Mouse (Mus musculus) forebrain, embryonic 11.5 days (tissue): ENCODE measurements around the gene Smyd4. TPM values are rescaled to one million over a fixed set of nuclear protein-coding genes. Genes with fewer than 3 reads are reported as not detected.
"Not testable (repeated sequence)": the region's sequence is repeated elsewhere in the genome, so short reads cannot be mapped to it uniquely, and the experiment has no call there.

Experiments
- ATAC-seq: fragments of 200-750 bp; cut with Nextera tagmentation; replicated peaks from 2 replicates; pipeline ENCODE4 v1.8.0; 2017; ENCODE audit warnings: moderate TSS enrichment; ENCODE audit not compliant: low FRiP score
- DNase-seq: peaks from one replicate; pipeline ENCODE4 v3.0.0-alpha.2; 2017; ENCODE audit warnings: low spot score
- H3K27ac ChIP-seq: fragments of 300-500 bp; sonication (generic); 2 replicates; pipeline ENCODE4 v1.5.1; 2014; ENCODE audit warnings: low read depth, low read length
- H3K27me3 ChIP-seq: fragments of 300-500 bp; sonication (generic); 2 replicates; pipeline ENCODE4 v1.6.1; 2014; ENCODE audit warnings: mild to moderate bottlenecking, low read length, mixed read lengths; ENCODE audit not compliant: control insufficient read depth, insufficient read depth
- H3K36me3 ChIP-seq: fragments of 300-500 bp; sonication (generic); 2 replicates; pipeline ENCODE4 v1.6.1; 2014; ENCODE audit warnings: mild to moderate bottlenecking, low read length, moderate library complexity, mixed read lengths; ENCODE audit not compliant: control insufficient read depth, insufficient read depth
- H3K4me1 ChIP-seq: fragments of 300-500 bp; sonication (generic); replicated peaks from 2 replicates; pipeline ENCODE4 v1.6.1; 2014; ENCODE audit warnings: low read length, mixed read lengths; ENCODE audit not compliant: control insufficient read depth, insufficient read depth
- H3K4me2 ChIP-seq: fragments of 300-500 bp; sonication (generic); 2 replicates; pipeline ENCODE4 v1.6.1; 2014; ENCODE audit warnings: low read depth, mild to moderate bottlenecking, low read length, moderate library complexity, mixed read lengths; ENCODE audit not compliant: severe bottlenecking
- H3K4me3 ChIP-seq: fragments of 300-500 bp; sonication (generic); 2 replicates; pipeline ENCODE4 v1.5.1; 2014; ENCODE audit warnings: low read depth, low read length
- H3K9ac ChIP-seq: fragments of 300-500 bp; sonication (generic); 2 replicates; pipeline ENCODE4 v1.6.1; 2014; ENCODE audit warnings: low read length
- H3K9me3 ChIP-seq: fragments of 300-500 bp; sonication (generic); 2 replicates; pipeline ENCODE4 v1.6.1; 2016; ENCODE audit warnings: low read length, mixed read lengths; ENCODE audit not compliant: control insufficient read depth
- whole genome bisulfite sequencing: fragments of 180-500 bp; shearing (Covaris S2); extraction: QIAGEN DNeasy Blood & Tissue Kit; methylation state at CpG from one replicate; pipeline ENCODE4 v1.1.7; 2014; 5-methylcytosine and 5-hydroxymethylcytosine counted together
- polyA plus RNA-seq: library from polyadenylated mRNA; unstranded; fragments of >200 nt; fragmentation: Nextera tagmentation; extraction: Ambion mirVana; gene quantifications from 2 replicates; pipeline ENCODE4 v1.2.1, GENCODE M21; 2014

The Smyd4 gene
- polyA plus RNA-seq, 1 experiment from 2014 or later, result 20.0 TPM

DNA sequence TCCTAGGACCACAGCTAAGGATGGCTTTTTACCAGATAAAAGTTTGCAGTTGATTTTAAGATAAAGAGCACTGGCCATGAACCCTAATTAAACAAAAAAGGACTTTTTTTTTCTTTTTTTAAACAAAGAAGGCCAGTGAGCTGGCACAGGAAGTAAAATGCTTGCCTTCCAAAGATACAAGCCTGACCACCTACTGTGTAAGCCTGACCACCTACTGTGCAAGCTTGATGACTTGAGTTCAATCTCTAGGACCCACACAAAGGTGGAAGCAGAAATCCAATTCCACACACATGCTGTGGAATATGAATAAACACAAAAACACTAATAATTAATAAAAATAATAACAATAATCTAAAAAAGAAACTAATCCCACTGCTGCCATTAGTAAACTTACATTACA, 3.0 kb downstream of the Smyd4 start:
- Histone ChIP-seq H3K9ac (no peak overlapping the region), H3K4me2 (no peak overlapping the region), H3K27me3 (no peaks in the 10 kb centered on the region), H3K9me3 (no peaks in the 10 kb centered on the region), H3K27ac (no peak overlapping the region), H3K4me3 (no peak overlapping the region), H3K4me1 (peaks cover 3% of the 10 kb centered on the region), H3K36me3 (no peaks in the 10 kb centered on the region)
- ATAC-seq, result no peak
- no peak for DNase-seq

DNA sequence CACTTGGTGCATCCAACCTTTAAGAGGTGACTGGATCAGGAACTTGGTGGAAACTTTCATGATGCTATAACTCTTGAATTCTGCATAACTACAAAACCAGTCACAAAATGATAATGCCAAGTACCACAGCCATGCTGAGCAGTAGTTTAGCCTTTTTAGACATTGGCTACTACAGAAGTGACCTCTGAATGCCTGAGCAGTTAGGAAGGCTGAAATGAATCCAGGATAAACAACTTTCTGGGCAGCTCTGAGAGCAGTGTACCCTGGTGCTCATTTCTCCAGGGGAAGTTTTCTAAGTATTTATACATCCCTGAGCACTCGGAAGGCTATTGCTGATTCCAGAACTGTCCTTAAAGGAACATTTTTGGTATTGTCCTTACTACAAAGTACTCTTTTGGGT, 7.2 kb downstream of the Smyd4 start:
- Histone ChIP-seq H3K9ac (no peak overlapping the region), H3K27me3 (no peaks in the 10 kb centered on the region), H3K4me3 (no peak overlapping the region), H3K4me1 (no peaks in the 10 kb centered on the region), H3K36me3 (no peaks in the 10 kb centered on the region), H3K4me2 (no peak overlapping the region), H3K27ac (no peak overlapping the region), H3K9me3 (no peaks in the 10 kb centered on the region)
- ATAC-seq (no peak), DNase-seq (no peak)
- 97% methylated on average over 1 of the region's 1 CpGs for WGBS

DNA sequence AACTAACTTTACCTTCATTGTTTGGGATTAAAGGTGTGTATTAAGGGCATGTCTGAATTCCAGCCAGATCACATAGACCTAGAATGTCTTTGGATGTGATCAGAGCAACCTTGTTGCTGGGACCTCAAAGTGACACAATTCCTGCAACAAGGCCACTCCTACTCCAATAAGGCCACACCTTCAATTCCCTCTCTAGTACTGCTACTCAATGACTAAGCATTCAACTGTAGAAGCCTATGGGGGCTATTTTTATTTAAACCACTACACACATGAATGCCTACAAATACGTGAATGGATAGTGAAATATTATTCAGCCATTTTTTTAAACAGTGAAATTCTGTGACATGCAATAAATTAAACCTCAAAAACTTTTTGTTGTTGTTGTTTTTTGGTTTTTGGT, 28.9 kb downstream of the Smyd4 start:
- H3K27me3 ChIP-seq, result no peaks in the 10 kb centered on the region
- H3K9me3 ChIP-seq, result no peaks in the 10 kb centered on the region
- DNase-seq (no peak), ATAC-seq (no peak)
- no peak overlapping the region for H3K27ac ChIP-seq
- no peaks in the 10 kb centered on the region for H3K4me1 ChIP-seq
- 94% methylated on average over 1 of the region's 1 CpGs for WGBS
- H3K9ac ChIP-seq, result no peak overlapping the region
- no peak overlapping the region for H3K4me2 ChIP-seq
- no peak overlapping the region for H3K4me3 ChIP-seq
- H3K36me3 ChIP-seq, result no peaks in the 10 kb centered on the region

DNA sequence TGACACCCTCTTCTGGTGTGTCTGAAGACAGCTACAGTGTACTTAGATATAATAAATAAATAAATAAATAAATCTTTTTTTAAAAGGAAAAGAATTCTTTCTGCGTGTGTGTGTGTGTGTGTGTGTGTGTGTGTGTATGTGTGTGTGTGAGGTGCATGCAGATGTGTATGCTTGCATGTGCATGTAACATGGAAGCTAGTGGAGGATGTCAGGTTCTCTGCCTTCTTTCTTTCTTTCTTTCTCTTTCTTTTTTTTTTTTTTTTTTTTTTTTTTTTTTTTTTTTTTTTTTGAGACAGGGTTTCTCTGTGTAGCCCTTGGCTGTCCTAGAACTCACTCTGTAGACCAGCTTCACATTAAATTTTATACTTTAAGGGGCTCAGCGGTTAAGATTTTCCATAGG, 30.6 kb downstream of the Smyd4 start:
- not testable (repeated sequence) for H3K9me3 ChIP-seq, H3K4me2 ChIP-seq, H3K36me3 ChIP-seq, H3K27me3 ChIP-seq, H3K4me3 ChIP-seq, H3K9ac ChIP-seq, DNase-seq, ATAC-seq, H3K27ac ChIP-seq, H3K4me1 ChIP-seq
- 97% methylated on average over 2 of the region's 2 CpGs for WGBS

DNA sequence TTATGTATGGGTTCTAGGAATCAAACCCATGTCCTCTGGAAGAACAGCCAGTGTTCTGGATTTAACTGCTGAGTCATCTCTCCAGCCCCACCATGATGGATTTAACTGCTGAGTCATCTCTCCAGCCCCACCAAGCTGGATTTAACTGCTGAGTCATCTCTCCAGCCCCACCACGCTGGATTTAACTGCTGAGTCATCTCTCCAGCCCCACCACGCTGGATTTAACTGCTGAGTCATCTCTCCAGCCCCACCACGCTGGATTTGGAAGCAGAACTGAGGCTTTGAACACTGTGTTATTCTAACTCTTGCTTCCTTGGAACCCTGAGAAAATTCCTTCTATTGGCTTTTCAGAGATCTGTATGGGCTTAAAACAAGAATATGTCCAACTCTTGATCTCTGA, 35.3 kb downstream of the Smyd4 start:
- not testable (repeated sequence) for H3K27me3 ChIP-seq, DNase-seq, H3K36me3 ChIP-seq, H3K4me2 ChIP-seq, H3K27ac ChIP-seq, H3K4me3 ChIP-seq, H3K9me3 ChIP-seq, ATAC-seq, H3K9ac ChIP-seq, H3K4me1 ChIP-seq
- WGBS, result 56% methylated on average over 3 of the region's 3 CpGs

DNA sequence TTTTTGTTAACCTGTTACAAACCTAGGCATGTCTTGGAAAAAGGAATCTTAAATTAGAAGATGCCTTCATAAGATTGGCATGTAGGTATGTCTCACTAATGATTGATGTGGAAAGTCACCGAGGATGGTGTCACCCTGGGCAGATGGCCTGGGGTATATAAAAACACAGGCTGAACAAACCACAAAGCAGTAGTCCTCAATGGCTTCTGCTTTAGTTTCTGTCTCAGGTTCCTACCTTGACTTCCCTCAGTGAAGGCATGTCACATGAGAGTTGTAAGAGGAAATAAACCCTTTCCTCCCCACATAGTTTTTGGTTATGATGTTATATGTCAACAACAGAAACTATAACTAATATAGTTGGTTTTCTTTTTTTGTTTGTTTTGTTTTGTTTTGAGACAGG, 47.4 kb downstream of the Smyd4 start:
- H3K27me3 ChIP-seq, result no peaks in the 10 kb centered on the region
- H3K9me3 ChIP-seq, result no peaks in the 10 kb centered on the region
- no peak for DNase-seq
- 90% methylated on average over 1 of the region's 1 CpGs for WGBS
- no peaks in the 10 kb centered on the region for H3K4me1 ChIP-seq
- ATAC-seq, result no peak
- H3K9ac ChIP-seq, result no peak overlapping the region
- H3K4me3 ChIP-seq, result no peak overlapping the region
- no peaks in the 10 kb centered on the region for H3K36me3 ChIP-seq
- no peak overlapping the region for H3K4me2 ChIP-seq
- no peak overlapping the region for H3K27ac ChIP-seq

DNA sequence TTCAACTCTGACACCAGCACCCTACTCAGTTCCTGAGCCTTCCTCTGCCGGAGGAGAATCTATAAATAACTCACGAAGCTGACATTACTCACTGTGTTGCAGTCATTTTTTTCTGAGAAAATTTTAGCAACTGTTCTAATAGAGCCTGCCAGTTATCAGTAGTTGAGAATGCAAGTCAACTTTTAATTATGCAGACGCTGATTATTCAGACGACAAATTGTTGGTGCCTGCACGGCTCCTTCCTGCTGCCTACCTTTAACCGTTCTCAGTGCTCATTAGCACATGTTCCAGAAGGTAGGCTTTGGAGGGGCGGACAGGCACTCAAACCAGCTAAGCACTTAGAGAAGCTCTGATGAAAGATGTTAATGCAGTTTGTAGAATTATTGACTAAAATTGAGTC, 49.2 kb downstream of the Smyd4 start:
- H3K4me1 ChIP-seq, result no peaks in the 10 kb centered on the region
- H3K36me3 ChIP-seq, result no peaks in the 10 kb centered on the region
- H3K9me3 ChIP-seq, result no peaks in the 10 kb centered on the region
- no peak overlapping the region for H3K4me3 ChIP-seq
- H3K27me3 ChIP-seq, result no peaks in the 10 kb centered on the region
- DNase-seq (no peak), ATAC-seq (no peak)
- no peak overlapping the region for H3K27ac ChIP-seq
- no peak overlapping the region for H3K9ac ChIP-seq
- WGBS, result 81% methylated on average over 7 of the region's 7 CpGs
- H3K4me2 ChIP-seq, result no peak overlapping the region

DNA sequence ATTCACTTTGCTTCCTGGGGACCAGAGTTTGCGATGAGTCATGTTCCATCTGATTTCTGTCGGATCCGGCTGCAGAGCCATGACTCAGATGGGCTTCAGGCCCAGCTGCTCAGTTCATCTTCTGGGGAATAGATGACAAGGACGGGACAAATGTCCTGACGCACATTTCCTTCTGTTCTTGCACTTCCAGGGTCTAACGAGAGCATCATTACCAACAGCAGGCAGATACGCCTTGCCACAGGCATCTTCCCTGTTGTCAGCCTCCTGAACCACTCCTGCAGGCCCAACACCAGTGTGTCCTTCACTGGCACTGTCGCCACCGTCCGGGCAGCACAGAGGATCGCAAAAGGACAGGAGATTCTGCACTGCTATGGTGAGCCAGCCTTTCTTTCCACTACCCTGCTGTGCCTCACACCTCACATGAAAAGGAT, 51.2 kb downstream of the Smyd4 start:
- Histone ChIP-seq H3K4me2 (no peak overlapping the region), H3K9me3 (no peaks in the 10 kb centered on the region), H3K27me3 (no peaks in the 10 kb centered on the region), H3K4me3 (no peak overlapping the region), H3K9ac (no peak overlapping the region), H3K4me1 (no peaks in the 10 kb centered on the region), H3K27ac (no peak overlapping the region), H3K36me3 (no peaks in the 10 kb centered on the region)
- ATAC-seq, result no peak
- DNase-seq, result no peak
- 88% methylated on average over 11 of the region's 11 CpGs for WGBS

DNA sequence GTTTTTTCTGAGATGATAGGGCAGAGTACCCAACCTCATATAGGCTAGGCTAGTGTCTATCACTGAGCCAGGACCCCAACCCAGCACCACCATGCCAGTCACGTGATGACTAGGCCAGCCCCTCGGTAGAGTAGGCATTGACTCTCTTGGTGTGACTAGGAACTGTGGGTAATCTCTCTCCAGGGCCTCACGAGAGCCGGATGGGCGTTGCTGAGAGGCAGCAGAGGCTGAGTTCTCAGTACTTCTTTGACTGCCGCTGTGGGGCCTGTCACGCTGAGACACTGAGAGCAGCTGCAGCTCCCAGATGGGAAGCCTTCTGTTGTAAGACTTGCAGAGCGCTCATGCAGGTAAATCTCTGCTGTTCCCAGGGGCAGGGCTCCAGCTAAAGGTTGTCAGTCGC, 51.9 kb downstream of the Smyd4 start:
- no peak overlapping the region for H3K27ac ChIP-seq
- no peaks in the 10 kb centered on the region for H3K4me1 ChIP-seq
- no peak overlapping the region for H3K4me2 ChIP-seq
- no peak overlapping the region for H3K9ac ChIP-seq
- H3K9me3 ChIP-seq, result no peaks in the 10 kb centered on the region
- no peaks in the 10 kb centered on the region for H3K27me3 ChIP-seq
- no peaks in the 10 kb centered on the region for H3K36me3 ChIP-seq
- ATAC-seq (no peak), DNase-seq (no peak)
- WGBS, result 71% methylated on average over 9 of the region's 9 CpGs
- no peak overlapping the region for H3K4me3 ChIP-seq
